ENCODE assay signal across 8 mouse cellular contexts in the genomic region with DNA sequence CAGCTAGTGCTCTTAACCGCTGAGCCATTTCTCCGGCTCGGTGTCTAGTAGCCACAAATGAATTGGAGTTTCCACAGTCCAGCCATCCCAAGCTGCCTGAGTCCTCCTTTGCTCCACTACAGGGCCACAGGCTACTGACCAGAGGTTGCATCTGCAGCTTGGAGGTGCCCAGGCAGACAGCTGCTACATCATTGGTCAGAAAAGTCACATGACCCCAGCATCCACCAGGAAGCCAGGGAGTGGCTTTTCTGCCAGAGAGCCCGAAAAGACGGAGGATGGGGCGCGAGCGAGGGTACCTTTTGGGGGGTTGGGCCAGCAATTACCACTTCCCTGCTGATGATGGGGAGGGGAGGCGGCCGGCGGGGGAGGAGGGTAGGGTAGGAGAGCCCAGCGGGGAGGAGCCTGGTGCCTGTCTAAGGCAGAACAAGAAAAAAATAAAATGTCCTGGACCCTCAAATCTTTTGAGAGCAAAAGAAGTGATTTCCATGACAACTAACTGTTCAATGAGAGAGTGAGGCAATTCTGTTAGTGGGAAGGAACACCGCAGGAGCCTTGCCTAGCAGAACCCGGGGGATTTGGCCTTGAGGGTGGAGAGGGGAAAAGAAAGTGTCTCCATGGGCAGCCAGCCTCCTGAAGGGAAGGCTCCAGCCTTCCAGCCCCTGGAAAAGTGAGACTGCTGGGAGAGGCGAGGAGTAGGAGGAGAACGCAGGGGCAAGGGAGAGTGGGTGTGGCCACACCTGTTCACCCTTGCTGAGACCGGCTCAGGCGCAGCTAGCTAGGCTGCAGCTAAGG. TPM values are rescaled to one million over a fixed set of nuclear protein-coding genes. Genes with fewer than 3 reads are reported as not detected.
DNase-seq lines count a peak whose midpoint lies in the region; ATAC-seq and TF ChIP-seq lines count a peak whose summit lies in the region.

No protein-coding gene starts in this region.

- no peak for TF ChIP-seq POLR2A in cortical plate, adult 2 months (IDR thresholded peaks at IDR 0.05; ENCODE audit: extremely low read depth, insufficient read depth, low read length)

- H3K36me3 ChIP-seq in heart, embryonic 16.5 days (ENCODE audit: control insufficient read depth, insufficient read depth) = no peaks in the 10 kb centered on the region
- H3K36me3 ChIP-seq in limb, embryonic 10.5 days = no peaks in the 10 kb centered on the region
- no peaks in the 10 kb centered on the region for H3K36me3 ChIP-seq in stomach, embryonic 15.5 days

- TF ChIP-seq CTCF in cortical plate, adult 2 months (IDR thresholded peaks at IDR 0.05; ENCODE audit: extremely low read depth, insufficient read depth, low read length) = no peak

- 0 out of 2 replicates have a peak overlapping the region, but pooled peaks have one; percentile 40 for H3K27ac ChIP-seq in cortical plate, adult 2 months (ENCODE audit: insufficient read depth, low read length)
- no peak overlapping the region for H3K27ac ChIP-seq in heart, embryonic 16.5 days (ENCODE audit: low read length)
- H3K27ac ChIP-seq in limb, embryonic 10.5 days = peak overlapping the region; percentile 70
- no peak overlapping the region for H3K27ac ChIP-seq in stomach, embryonic 15.5 days

- peaks cover 5% of the 10 kb centered on the region for H3K27me3 ChIP-seq in heart, embryonic 16.5 days (ENCODE audit: control insufficient read depth, insufficient read depth, low read length)
- peaks cover 20% of the 10 kb centered on the region for H3K27me3 ChIP-seq in limb, embryonic 10.5 days (ENCODE audit: low read depth, poor library complexity, severe bottlenecking)
- H3K27me3 ChIP-seq in stomach, embryonic 15.5 days (replicated peaks) = no peaks in the 10 kb centered on the region

- no peaks in the 10 kb centered on the region for H3K9me3 ChIP-seq in heart, embryonic 16.5 days (replicated peaks; ENCODE audit: control insufficient read depth, low read length)
- H3K9me3 ChIP-seq in limb, embryonic 10.5 days (replicated peaks) = no peaks in the 10 kb centered on the region
- H3K9me3 ChIP-seq in stomach, embryonic 15.5 days = no peaks in the 10 kb centered on the region

- 4% methylated on average over 18 of the region's 18 CpGs for WGBS in heart, embryonic 16.5 days
- WGBS in limb, embryonic 10.5 days = 4% methylated on average over 18 of the region's 18 CpGs
- 5% methylated on average over 18 of the region's 18 CpGs for WGBS in stomach, embryonic 15.5 days

- peak; percentile 10 for DNase-seq in CD4-positive, CD25-positive, alpha-beta regulatory T cell, adult 2 months (ENCODE audit: low read depth, low spot score)
- peak; percentile 56 for DNase-seq in 3134 (ENCODE audit: extremely low read depth, insufficient read length, low spot score)
- DNase-seq in limb, embryonic 10.5 days (ENCODE audit: low spot score) = peak; percentile 67
- DNase-seq in gastrocnemius, postnatal 10 days = no peak

- no peak for ATAC-seq in CD4-positive, CD25-positive, alpha-beta regulatory T cell, adult 4 months
- ATAC-seq in heart, embryonic 16.5 days (replicated peaks; ENCODE audit: extremely low read depth, insufficient read depth, low FRiP score) = no peak
- peak; percentile 31; the same call in 1 of the 2 replicates for ATAC-seq in stomach, embryonic 15.5 days (ENCODE audit: insufficient read depth, low FRiP score, low read depth)

- H3K4me2 ChIP-seq in heart, embryonic 16.5 days (ENCODE audit: low read depth, low read length) = peak overlapping the region; percentile 54
- H3K4me2 ChIP-seq in stomach, embryonic 15.5 days = peak overlapping the region; percentile 51

- H3K4me3 ChIP-seq in cortical plate, adult 2 months (ENCODE audit: insufficient read depth, low read length) = no peak overlapping the region
- peak overlapping the region; percentile 30 for H3K4me3 ChIP-seq in heart, embryonic 16.5 days (ENCODE audit: low read length)
- H3K4me3 ChIP-seq in limb, embryonic 10.5 days = peak overlapping the region; percentile 56
- peak overlapping the region; percentile 30 for H3K4me3 ChIP-seq in stomach, embryonic 15.5 days (replicated peaks)

- H3K9ac ChIP-seq in heart, embryonic 16.5 days (ENCODE audit: low read length) = no peak overlapping the region
- no peak overlapping the region for H3K9ac ChIP-seq in stomach, embryonic 15.5 days

- H3K4me1 ChIP-seq in cortical plate, adult 2 months (ENCODE audit: control insufficient read depth, insufficient read depth, low read length) = peaks cover 20% of the 10 kb centered on the region
- no peaks in the 10 kb centered on the region for H3K4me1 ChIP-seq in heart, embryonic 16.5 days (ENCODE audit: control insufficient read depth, insufficient read depth, low read length)
- H3K4me1 ChIP-seq in limb, embryonic 10.5 days = peaks cover 12% of the 10 kb centered on the region
- H3K4me1 ChIP-seq in stomach, embryonic 15.5 days = peaks cover 8% of the 10 kb centered on the region; the same call in 1 of the 2 replicates

RNA-seq across cellular contexts. Expression of gene Tmem132b, which starts 57.5 kb away (rescaled TPM):
- under 1 TPM in 1 of 2 experiments, not detected in 1; 0.16 TPM for polyA plus RNA-seq in CD4-positive, CD25-positive, alpha-beta regulatory T cell, adult 4 months (2017; shearing (Covaris generic))
- polyA plus RNA-seq in cortical plate, adult 2 months (2012; rRNA removed) = 31.5 and 36.1 TPM in 2 replicates
- 0.01 TPM in 1 of 2 replicates, not detected in the other for polyA plus RNA-seq in heart, embryonic 16.5 days (2015; fragmentation: Nextera tagmentation; extraction: Ambion mirVana)
- 0.03 TPM in 1 of 2 replicates, not detected in the other for polyA plus RNA-seq in limb, embryonic 10.5 days (2016; fragmentation: Nextera tagmentation; extraction: Ambion mirVana)
- polyA plus RNA-seq in stomach, embryonic 15.5 days (2015; fragmentation: Nextera tagmentation; extraction: Ambion mirVana) = 0.34 and 0.62 TPM in 2 replicates
- total RNA-seq in gastrocnemius, postnatal 10 days (2021) = under 1 TPM; 0.21 to 0.56 TPM

Comparison
In these comparisons a context has a peak if more than half of its experiments do, and no peak if none do; other contexts are left out.
1. H3K27ac ChIP-seq: peak in cortical plate, adult 2 months (single experiment) and limb, embryonic 10.5 days (single experiment); none in heart, embryonic 16.5 days (single experiment) and stomach, embryonic 15.5 days (single experiment).
2. RNA of gene Tmem132b, which starts 57.5 kb away (polyA plus RNA-seq): 31.5 to 36.1 TPM in cortical plate, adult 2 months; 0.34 to 0.62 TPM in stomach, embryonic 15.5 days, 0.16 TPM in CD4-positive, CD25-positive, alpha-beta regulatory T cell, adult 4 months, 0.03 TPM in limb, embryonic 10.5 days and 0.01 TPM in heart, embryonic 16.5 days; every median in the first group is over 10 times any median in the second.